Mouse (Mus musculus) myocyte (in vitro differentiated cells): ENCODE measurements around the gene Rsc1a1. TPM values are rescaled to one million over a fixed set of nuclear protein-coding genes. Genes with fewer than 3 reads are reported as not detected.
A peak's percentile ranks its signal among the peaks of the same experiment; 100 is the strongest.

Source experiments
- H3K27me3 ChIP-seq: one replicate; pipeline ENCODE4 v1.6.1; 2011; ENCODE audit not compliant: control insufficient read depth, insufficient read depth, insufficient read length
- H3K36me3 ChIP-seq: one replicate; pipeline ENCODE4 v1.6.1; 2011; ENCODE audit not compliant: control insufficient read depth, insufficient read depth
- H3K4me2 ChIP-seq: one replicate; pipeline ENCODE4 v1.6.1; 2011; ENCODE audit warnings: low read depth, control low read depth
- H3K4me3 ChIP-seq: one replicate; pipeline ENCODE4 v1.5.1; 2011; ENCODE audit warnings: mild to moderate bottlenecking, control low read depth, moderate library complexity
- H3K79me2 ChIP-seq: one replicate; pipeline ENCODE4 v1.6.1; 2011; ENCODE audit not compliant: control insufficient read depth, insufficient read depth
- H3ac ChIP-seq: one replicate; pipeline ENCODE4 v1.6.1; 2011; ENCODE audit not compliant: control insufficient read depth, insufficient read length
- CEBPB ChIP-seq: IDR thresholded peaks from 2 replicates; pipeline ENCODE4 v1.6.1; 2011; ENCODE audit warnings: mild to moderate bottlenecking, moderate library complexity; ENCODE audit not compliant: poor library complexity, insufficient read depth, severe bottlenecking
- E2F4 ChIP-seq: IDR thresholded peaks from one replicate; pipeline ENCODE4 v1.6.1; 2011; ENCODE audit warnings: mild to moderate bottlenecking, control low read depth, moderate library complexity; ENCODE audit not compliant: insufficient read depth
- MAX ChIP-seq: IDR thresholded peaks from one replicate; pipeline ENCODE4 v1.6.1; 2011; ENCODE audit warnings: low read depth, mild to moderate bottlenecking, control low read depth
- MYOD1 ChIP-seq, 3 experiments: IDR thresholded peaks; one replicate each; pipeline ENCODE4 v1.6.1; 2011; ENCODE audit warnings: control low read depth in 2 of 3, low read depth in 2 of 3, mild to moderate bottlenecking in 2 of 3, moderate library complexity in 1 of 3; ENCODE audit not compliant: insufficient read length in 2 of 3, control insufficient read depth in 1 of 3
- MYOG ChIP-seq, 3 experiments: IDR thresholded peaks; one replicate each; pipeline ENCODE4 v1.6.1; 2011; ENCODE audit warnings: control low read depth in 2 of 3, low read depth in 2 of 3, mild to moderate bottlenecking in 2 of 3; ENCODE audit not compliant: insufficient read length in 2 of 3, control insufficient read depth in 1 of 3, insufficient read depth in 1 of 3
- POLR2A ChIP-seq: IDR thresholded peaks from one replicate; pipeline ENCODE4 v1.6.1; 2011; ENCODE audit warnings: low read depth, mild to moderate bottlenecking, control low read depth, moderate library complexity; ENCODE audit not compliant: insufficient read length
- POLR2AphosphoS2 ChIP-seq: IDR thresholded peaks from one replicate; pipeline ENCODE4 v1.6.1; 2011; ENCODE audit warnings: low read depth, control low read depth; ENCODE audit not compliant: insufficient read length
- REST ChIP-seq: IDR thresholded peaks from one replicate; pipeline ENCODE4 v1.6.1; 2011; ENCODE audit warnings: mild to moderate bottlenecking, control low read depth, moderate library complexity; ENCODE audit not compliant: insufficient read depth, insufficient read length
- SRF ChIP-seq: IDR thresholded peaks from one replicate; pipeline ENCODE4 v1.6.1; 2011; ENCODE audit warnings: low read depth; ENCODE audit not compliant: control insufficient read depth, insufficient read length
- TCF12 ChIP-seq: IDR thresholded peaks from one replicate; pipeline ENCODE4 v1.6.1; 2011; ENCODE audit warnings: mild to moderate bottlenecking, control low read depth; ENCODE audit not compliant: poor library complexity, insufficient read depth, severe bottlenecking
- TCF3 ChIP-seq: IDR thresholded peaks from one replicate; pipeline ENCODE4 v1.6.1; 2011; ENCODE audit warnings: low read depth, control low read depth; ENCODE audit not compliant: insufficient read length
- USF1 ChIP-seq: IDR thresholded peaks from one replicate; pipeline ENCODE4 v1.6.1; 2011; ENCODE audit warnings: low read depth, mild to moderate bottlenecking, control low read depth, moderate library complexity
- polyA plus RNA-seq: library from polyadenylated mRNA; unstranded; fragments of >200 nt; fragmentation: generic; extraction: Trizol; gene quantifications from one replicate; pipeline ENCODE4 v1.2.1, GENCODE M21; 2012; ENCODE audit warnings: missing spikeins

Gene Rsc1a1
- polyA plus RNA-seq, 1 experiment, result 5.8 TPM

DNA sequence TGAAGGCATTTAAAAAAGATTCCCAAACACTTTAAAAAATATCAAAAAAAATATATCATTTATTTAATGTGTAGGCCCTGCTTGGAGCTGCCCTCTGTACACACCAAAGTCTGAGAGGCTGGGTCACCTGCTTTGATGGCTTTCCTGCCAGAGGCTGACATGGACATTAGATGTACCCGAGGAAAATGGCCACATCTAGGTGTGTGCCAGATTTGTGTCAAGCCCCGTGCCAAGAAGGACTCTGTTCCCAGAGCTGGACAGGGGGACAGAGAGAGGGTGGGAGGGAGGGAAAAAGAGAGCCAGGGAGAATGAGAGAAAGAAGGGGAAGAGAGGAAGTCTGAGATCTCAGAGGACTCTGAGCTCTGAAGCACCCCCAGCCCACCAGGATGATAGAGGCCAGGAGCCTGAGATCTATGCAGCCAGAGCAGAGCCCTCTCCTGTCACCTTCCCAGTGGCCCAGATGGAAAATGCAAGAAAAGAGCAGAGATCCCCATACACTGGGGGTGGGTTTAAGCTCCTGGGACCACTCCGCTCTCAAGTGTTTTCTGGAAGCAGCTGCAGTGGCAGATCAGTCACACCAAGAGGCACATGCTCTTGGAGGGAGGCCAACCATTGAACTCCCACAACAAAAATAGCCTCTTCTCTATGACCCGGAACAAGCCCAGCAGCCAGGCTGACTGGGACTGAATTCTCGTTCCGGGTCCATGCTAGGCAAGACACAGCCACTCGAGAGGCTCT, 42.1 kb downstream of the Rsc1a1 start:
- Histone ChIP-seq H3K4me3 (no peak overlapping the region), H3K27me3 (no peaks in the 10 kb centered on the region), H3K4me2 (peak overlapping the region; percentile 55), H3K36me3 (no peaks in the 10 kb centered on the region), H3K79me2 (peaks cover 5% of the 10 kb centered on the region), H3ac (no peak overlapping the region)
- TF ChIP-seq MYOD1 (IDR thresholded peaks at IDR 0.05; ENCODE audit: control insufficient read depth in 1 of 3, insufficient read length in 2 of 3, low read depth in 2 of 3), result peak in 2 of 3 experiments; percentile 36 to 54
- no peak for TF ChIP-seq USF1
- peak in 2 of 3 experiments; percentile 32 to 60 for TF ChIP-seq MYOG (IDR thresholded peaks at IDR 0.05; ENCODE audit: control insufficient read depth in 1 of 3, insufficient read depth in 1 of 3, insufficient read length in 2 of 3, low read depth in 2 of 3)

DNA sequence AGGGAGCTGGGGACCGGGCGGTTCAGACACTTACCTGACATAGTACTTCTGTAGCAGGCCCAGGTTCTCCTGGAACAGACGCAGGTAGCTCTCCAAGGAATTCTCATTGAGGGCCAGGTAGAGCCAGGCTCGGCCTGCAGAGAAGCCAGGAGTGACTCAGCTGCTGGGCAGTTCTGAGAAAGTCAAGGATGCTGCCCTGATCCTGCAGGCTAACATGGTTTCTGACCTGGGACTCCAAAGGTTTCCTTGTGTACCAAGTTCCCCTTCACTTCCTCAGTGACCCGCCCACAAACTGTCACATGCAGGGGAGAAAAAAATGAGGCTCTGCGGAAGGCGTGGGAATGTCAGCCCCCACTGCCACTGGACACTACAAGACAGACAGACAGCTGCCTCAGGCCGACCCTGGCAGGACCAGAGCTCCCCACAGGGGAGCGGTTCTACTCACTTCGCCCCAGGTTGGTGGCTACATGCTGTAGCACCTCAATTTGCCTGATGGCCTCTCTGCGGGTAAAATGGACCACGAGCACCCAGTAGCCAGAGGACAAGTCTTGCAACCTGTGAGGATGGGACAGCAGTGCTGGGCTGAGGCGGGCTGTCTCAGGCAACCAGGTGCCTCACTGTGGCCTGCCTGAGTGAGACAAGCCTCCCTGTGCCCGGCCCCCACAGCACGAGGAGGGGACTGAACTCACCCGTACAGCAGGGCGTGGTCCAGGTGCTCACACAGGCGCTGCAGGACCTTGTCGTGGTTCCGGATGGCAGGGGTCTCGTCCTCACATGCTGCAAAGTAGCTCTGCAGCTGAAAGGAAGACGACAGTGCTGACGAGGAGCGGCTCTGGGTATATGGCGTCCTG, 43.2 kb downstream of the Rsc1a1 start:
- Histone ChIP-seq H3K4me2 (no peak overlapping the region), H3ac (no peak overlapping the region), H3K79me2 (peaks cover 5% of the 10 kb centered on the region), H3K36me3 (no peaks in the 10 kb centered on the region), H3K4me3 (no peak overlapping the region), H3K27me3 (no peaks in the 10 kb centered on the region)
- TF ChIP-seq POLR2AphosphoS2, result no peak
- TF ChIP-seq SRF, result no peak
- no peak for TF ChIP-seq MYOD1 (IDR thresholded peaks at IDR 0.05; ENCODE audit: control insufficient read depth in 1 of 3, insufficient read length in 2 of 3, low read depth in 2 of 3)
- no peak for TF ChIP-seq CEBPB
- no peak for TF ChIP-seq E2F4
- no peak for TF ChIP-seq REST
- TF ChIP-seq TCF3, result no peak
- no peak for TF ChIP-seq TCF12

DNA sequence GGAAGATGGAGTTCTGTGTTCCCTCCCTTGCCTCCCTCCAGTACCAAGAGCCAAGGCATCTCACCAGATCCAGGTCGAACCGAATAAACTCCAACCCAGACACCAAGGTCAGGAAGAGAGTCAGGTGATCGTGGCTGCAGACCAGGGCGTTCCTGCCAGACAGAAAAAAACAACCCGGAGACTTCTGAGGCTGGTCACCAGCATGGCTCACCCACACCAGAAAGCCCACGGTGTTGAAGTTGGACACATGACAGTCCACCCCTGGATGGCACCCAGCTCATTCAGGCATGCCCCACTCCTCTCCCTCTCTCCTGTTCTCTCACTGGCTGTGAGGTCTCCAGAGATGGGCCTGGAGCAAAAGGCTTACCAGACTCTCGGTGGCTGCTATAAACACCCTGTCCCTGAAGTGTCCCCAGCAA, 44.0 kb downstream of the Rsc1a1 start:
- Histone ChIP-seq H3K36me3 (no peaks in the 10 kb centered on the region), H3K79me2 (no peaks in the 10 kb centered on the region)
- no peak for TF ChIP-seq MYOG (IDR thresholded peaks at IDR 0.05; ENCODE audit: control insufficient read depth in 1 of 3, insufficient read depth in 1 of 3, insufficient read length in 2 of 3, low read depth in 2 of 3)
- no peak for TF ChIP-seq MAX
- no peak for TF ChIP-seq POLR2AphosphoS2
- TF ChIP-seq REST, result no peak
- TF ChIP-seq CEBPB, result no peak
- TF ChIP-seq TCF3, result no peak
- TF ChIP-seq SRF, result no peak
- no peak for TF ChIP-seq POLR2A
- no peak for TF ChIP-seq TCF12

DNA sequence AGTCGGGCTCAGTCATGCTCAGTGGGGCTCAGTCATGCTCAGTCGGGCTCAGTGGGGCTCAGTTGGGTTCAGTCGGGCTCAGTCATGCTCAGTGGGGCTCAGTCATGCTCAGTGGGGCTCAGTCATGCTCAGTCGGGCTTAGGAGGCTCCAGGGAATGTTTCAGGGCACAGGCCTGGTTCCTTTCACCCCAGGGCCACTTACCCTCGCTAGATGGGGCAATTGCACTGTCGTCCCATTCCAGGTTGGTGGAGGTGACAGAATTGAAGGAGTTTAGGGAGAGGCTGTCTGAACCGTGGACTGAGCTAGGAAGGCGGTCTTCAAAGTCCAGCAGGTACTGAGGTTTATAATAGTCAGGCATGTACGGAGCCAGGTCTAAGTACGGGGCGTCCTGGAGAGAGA, 45.9 kb downstream of the Rsc1a1 start:
- Histone ChIP-seq H3K79me2 (no peaks in the 10 kb centered on the region), H3ac (no peak overlapping the region), H3K4me3 (no peak overlapping the region), H3K27me3 (no peaks in the 10 kb centered on the region), H3K36me3 (no peaks in the 10 kb centered on the region), H3K4me2 (no peak overlapping the region)
- no peak for TF ChIP-seq TCF12
- TF ChIP-seq MYOG (IDR thresholded peaks at IDR 0.05; ENCODE audit: control insufficient read depth in 1 of 3, insufficient read depth in 1 of 3, insufficient read length in 2 of 3, low read depth in 2 of 3), result no peak
- TF ChIP-seq E2F4, result no peak
- TF ChIP-seq MYOD1 (IDR thresholded peaks at IDR 0.05; ENCODE audit: control insufficient read depth in 1 of 3, insufficient read length in 2 of 3, low read depth in 2 of 3), result no peak
- no peak for TF ChIP-seq CEBPB
- TF ChIP-seq POLR2AphosphoS2, result no peak
- no peak for TF ChIP-seq USF1
- TF ChIP-seq REST, result no peak
- TF ChIP-seq TCF3, result no peak
- no peak for TF ChIP-seq MAX
- TF ChIP-seq POLR2A, result no peak
- no peak for TF ChIP-seq SRF

More for the DNA sequence above, 44.0 kb downstream of the Rsc1a1 start:
- Histone ChIP-seq H3K4me3 (no peak overlapping the region), H3K4me2 (no peak overlapping the region), H3K27me3 (no peaks in the 10 kb centered on the region), H3ac (no peak overlapping the region)

DNA sequence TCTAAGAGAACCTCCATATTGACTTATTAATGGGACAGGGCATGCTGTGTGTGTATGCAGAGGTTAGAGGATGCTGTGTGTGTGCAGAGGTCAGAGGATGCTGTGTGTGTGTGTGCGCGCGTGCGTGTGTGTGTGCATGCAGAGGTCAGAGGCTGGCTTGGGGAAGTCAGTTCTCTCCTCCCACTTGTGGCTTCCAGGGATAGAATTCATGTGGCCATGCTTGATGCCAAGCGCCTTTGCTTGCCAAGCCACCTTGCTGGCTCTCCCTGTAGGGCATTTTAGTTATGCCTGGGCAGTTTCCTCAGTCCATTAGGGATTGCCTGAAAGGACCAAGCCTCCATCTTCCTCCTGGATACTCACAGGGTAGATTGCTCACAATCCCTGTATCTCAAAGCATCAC, 48.7 kb downstream of the Rsc1a1 start:
- H3K4me2 ChIP-seq, result no peak overlapping the region
- H3K36me3 ChIP-seq, result no peaks in the 10 kb centered on the region
- H3K27me3 ChIP-seq, result no peaks in the 10 kb centered on the region
- H3K79me2 ChIP-seq, result no peaks in the 10 kb centered on the region
- no peak overlapping the region for H3ac ChIP-seq
- H3K4me3 ChIP-seq, result no peak overlapping the region
- no peak for TF ChIP-seq USF1
- TF ChIP-seq TCF12, result no peak
- no peak for TF ChIP-seq REST
- no peak for TF ChIP-seq MYOG (IDR thresholded peaks at IDR 0.05; ENCODE audit: control insufficient read depth in 1 of 3, insufficient read depth in 1 of 3, insufficient read length in 2 of 3, low read depth in 2 of 3)
- no peak for TF ChIP-seq SRF
- no peak for TF ChIP-seq MAX
- TF ChIP-seq POLR2A, result no peak
- no peak for TF ChIP-seq CEBPB
- TF ChIP-seq E2F4, result no peak
- no peak for TF ChIP-seq TCF3
- no peak for TF ChIP-seq MYOD1 (IDR thresholded peaks at IDR 0.05; ENCODE audit: control insufficient read depth in 1 of 3, insufficient read length in 2 of 3, low read depth in 2 of 3)
